Mouse (Mus musculus): ENCODE measurements at regions not wholly inside any gene's neighbourhood (a gene's known extent, or its start where the extent isn't known, plus 50 kb on each side); places are given as distances from the start of the nearest gene placed in this dataset.

- TF ChIP-seq POLR2A (IDR thresholded peaks at IDR 0.05; ENCODE audit: low read depth, low read length) (no peak), CTCF (IDR thresholded peaks at IDR 0.05; ENCODE audit: extremely low read depth, insufficient read depth, insufficient read length, insufficient replicate concordance) (no peak)
Measured at GRCm38 (mm10) chr1:61298064-61298463, 320.3 kb downstream of the Icos start.
